Mouse (Mus musculus) cerebellum, adult 8-10 months (tissue): ENCODE measurements around the gene Chrna4.

Experiments
- DNase-seq: peaks from one replicate; pipeline ENCODE4 v3.0.0; 2022

Gene Chrna4

DNA sequence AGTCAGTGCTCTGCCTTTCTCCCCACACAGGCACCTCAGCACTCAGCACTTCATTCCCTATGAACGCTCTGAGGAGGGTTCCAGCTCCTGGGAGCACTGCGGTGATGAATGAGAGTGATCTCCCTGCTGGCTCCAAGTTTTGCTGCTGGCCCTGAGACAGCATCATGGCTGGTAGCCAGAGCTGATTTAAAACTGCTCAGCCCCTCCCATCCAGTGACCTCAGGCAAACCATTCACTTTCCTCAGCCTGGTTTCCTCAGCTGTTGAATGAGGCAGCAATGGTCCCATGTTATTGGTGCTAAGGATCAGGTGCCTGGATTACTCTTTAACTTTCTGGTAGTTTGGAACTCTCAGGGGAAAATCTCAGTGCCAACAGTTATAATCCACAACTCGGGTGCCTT, at the start of gene Chrna4:
Gene Chrna4, minus strand, starts transcription at position 110 of the 400 bp plus-strand sequence.
- no peak for DNase-seq

GRCm38 (mm10) chr2:181090123-181090522, 46.8 kb upstream of the Chrna4 start:
- DNase-seq = no peak

GRCm38 (mm10) chr2:181084997-181085396, 41.7 kb upstream of the Chrna4 start:
- DNase-seq = no peak

DNA sequence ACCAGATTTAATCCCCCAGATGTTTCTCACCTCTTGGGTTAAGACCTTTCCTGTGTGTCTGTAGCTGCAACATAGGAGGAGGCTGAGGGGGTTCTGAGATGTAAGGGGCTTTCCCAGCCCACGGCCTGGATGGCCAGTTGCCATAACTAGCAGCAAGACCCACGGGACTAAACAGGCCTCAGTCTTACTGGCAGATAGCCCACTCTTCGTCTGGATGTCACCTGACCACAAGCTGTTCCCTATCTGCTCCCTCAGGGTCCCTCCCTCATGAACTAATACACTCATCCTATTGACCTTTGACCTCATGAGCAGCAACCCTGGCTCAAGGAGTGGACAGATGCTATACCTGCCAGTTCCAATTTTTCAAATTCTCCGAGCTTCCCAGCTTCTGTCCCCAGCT, 40.6 kb upstream of the Chrna4 start:
- no peak for DNase-seq

DNA sequence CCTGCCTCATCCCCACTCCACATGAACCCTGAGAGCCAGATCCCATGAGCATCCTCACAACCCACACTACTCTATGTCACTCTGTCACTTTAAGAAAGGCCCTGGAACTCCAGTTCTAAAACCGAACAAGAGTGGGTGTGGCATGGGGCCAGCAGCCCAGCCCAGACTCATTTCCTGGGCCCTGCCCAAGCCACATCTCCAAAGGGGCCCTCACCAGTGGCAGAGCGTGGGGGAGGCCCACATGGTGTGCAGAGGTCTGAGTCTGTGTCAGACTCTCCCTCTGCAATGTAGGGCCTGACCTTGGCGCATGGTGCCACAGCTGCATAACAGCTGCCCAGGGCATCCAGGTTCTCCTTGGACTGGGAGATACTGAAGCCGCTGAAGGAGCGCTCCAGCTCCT, 37.5 kb upstream of the Chrna4 start:
- DNase-seq = no peak

- DNase-seq = no peak
Measured at GRCm38 (mm10) chr2:181079518-181079917, 36.2 kb upstream of the Chrna4 start.

DNA sequence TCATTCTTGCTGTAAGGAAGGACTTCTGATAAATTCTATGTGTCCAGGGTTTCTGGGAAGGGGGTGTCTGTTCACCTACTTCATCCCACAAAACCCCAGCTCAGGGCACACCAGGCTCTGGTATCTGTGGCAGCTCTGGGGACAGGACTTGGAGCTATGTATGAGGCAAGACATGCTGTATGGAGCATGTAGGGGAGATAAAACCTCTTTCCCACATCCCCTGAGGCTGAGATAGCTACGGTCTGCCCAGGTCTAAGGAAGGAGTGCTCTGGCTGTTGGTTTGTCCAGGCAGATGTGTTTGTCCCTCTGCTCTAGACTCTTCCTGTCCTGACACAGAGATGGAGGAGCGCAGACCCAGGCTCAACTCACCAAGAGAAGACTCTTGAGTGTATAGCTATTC, 35.6 kb upstream of the Chrna4 start:
- no peak for DNase-seq

- DNase-seq = no peak
Measured at GRCm38 (mm10) chr2:181075501-181075900, 32.2 kb upstream of the Chrna4 start.

- no peak for DNase-seq
Measured at GRCm38 (mm10) chr2:181072403-181072714, 29.0 kb upstream of the Chrna4 start.

DNA sequence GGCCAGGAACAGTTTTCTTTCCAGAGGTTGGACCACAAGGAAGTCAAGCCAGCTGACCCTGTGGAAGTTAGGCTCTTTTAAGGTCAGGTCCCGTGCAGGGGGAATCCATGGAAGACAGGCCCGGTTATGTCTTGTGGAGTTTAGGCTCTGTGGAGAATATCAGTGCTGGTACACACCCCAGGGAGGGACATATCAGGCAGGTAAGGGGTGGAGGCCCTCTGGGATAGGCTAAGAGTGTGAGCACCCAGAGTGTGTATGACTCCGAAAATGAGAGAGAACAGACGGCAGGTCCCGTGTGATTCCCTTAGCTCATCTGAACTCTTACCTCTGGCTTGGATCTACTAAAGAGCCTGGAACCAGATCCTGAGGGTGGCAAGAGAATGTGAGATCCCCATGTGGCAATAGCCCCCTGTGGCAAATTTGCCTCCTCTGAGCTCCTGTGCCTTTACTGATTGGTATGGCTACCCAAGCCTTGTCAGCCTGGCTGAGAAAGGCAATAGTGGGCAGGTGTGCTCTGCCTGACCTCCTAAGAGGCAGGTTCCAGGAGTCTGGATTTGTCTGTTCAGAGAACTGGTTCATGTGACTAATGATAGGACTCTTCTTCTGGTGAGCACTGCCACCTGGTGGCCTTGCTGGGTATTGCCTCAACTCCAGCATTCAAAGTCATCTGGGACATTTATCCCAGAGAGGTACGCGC, 28.5 kb upstream of the Chrna4 start:
- peak; percentile 88 for DNase-seq

DNA sequence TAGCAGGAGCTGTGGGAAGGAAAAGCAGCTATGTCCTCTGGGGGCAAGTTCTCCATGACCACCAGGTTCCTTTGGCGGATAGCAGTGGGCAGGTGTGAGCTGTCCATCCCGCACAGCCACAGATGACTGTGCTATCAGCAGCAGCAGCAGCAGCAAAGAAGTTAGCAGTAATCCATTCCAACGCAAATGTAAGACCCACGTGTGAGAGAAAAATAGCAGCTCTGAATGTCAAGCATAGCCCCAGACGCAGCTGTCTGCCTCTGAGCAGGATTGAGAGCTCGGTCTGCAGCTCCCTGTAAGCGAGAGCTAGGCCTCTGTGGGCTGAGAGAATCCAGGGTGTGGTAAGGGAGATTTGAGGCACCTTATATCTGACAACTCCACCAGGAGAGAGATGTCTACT, 26.8 kb upstream of the Chrna4 start:
- no peak for DNase-seq

DNA sequence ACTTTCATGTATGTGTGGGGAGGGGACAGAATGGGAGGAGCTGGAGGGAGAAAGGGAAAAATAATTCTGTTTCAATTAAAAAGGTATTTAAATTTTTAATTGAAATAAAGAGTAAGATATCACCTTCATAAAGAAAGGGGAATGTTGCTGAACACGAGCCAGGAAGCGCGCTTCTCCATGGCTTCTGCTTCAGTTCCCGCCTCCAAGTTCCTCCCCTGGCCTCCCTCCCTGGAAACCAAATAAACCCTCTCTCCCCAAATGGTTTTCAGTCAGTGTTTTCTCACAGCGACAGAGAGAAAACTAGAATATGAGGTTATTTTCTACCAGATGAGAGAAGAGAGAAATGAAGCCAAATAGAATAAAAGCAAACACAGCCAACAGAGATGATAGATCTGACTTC, 25.2 kb upstream of the Chrna4 start:
- DNase-seq = no peak

GRCm38 (mm10) chr2:181065827-181066226, 22.5 kb upstream of the Chrna4 start:
- no peak for DNase-seq

GRCm38 (mm10) chr2:181060127-181060526, 16.8 kb upstream of the Chrna4 start:
- DNase-seq = peak; percentile 86

DNA sequence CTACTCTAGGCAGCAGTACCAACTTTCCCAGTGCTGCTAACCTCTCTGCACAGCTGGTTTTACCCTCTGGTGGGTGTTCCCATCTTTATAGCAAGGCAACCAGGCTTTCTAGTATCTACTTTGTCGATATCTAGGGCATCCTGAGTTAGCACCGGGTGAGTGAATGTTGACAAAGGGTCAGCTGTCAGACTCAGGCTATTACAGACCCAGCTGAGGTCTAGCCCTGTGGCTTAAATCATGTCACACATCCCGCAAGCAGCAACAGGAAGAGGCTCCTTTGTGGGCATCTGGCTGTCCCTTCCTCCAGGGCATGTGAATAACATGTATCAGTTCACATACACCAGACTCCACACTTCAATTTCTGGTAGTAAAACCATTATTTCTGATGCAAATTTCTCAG, 14.8 kb upstream of the Chrna4 start:
- no peak for DNase-seq

- DNase-seq = no peak
Measured at GRCm38 (mm10) chr2:181057341-181057740, 14.0 kb upstream of the Chrna4 start.

DNA sequence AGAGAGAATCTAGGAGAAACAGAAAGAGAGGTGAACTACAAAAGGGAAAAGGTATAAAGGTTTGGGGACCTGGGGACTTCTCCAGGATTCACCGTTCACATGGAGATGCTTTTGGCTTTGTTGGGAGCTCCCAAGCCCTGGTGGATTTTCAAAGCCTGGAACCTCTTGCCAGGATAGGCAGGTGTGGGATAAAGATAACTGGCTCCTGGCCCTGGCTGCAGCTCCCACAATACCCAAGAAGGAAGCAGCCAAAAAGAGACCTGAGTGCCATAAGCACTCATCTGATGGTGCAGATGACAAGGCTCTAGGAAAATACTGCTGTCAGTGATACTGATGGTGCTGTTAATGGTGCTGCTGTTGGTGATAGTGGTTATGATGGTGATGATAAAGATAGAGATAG, 8.8 kb upstream of the Chrna4 start:
- peak; percentile 41 for DNase-seq

DNA sequence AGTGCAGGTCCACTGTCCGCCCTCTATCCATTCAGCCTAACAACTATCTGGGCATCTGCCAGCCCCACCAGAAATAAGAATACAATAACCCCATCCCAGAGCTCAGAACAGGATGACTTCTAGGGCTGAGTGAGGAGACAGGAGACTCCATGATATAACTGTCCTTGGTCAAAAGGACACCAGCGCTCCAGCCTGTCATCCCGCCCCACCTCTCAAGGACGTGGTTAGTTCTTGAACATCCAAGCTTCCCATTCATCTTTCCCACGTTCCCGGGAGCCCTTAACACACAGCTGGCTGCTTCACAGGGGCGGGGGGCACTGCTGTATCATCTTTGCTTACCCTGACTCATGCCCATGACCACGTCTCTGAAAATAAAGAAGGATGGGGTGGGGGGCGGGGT, 5.6 kb upstream of the Chrna4 start:
- DNase-seq = no peak

DNA sequence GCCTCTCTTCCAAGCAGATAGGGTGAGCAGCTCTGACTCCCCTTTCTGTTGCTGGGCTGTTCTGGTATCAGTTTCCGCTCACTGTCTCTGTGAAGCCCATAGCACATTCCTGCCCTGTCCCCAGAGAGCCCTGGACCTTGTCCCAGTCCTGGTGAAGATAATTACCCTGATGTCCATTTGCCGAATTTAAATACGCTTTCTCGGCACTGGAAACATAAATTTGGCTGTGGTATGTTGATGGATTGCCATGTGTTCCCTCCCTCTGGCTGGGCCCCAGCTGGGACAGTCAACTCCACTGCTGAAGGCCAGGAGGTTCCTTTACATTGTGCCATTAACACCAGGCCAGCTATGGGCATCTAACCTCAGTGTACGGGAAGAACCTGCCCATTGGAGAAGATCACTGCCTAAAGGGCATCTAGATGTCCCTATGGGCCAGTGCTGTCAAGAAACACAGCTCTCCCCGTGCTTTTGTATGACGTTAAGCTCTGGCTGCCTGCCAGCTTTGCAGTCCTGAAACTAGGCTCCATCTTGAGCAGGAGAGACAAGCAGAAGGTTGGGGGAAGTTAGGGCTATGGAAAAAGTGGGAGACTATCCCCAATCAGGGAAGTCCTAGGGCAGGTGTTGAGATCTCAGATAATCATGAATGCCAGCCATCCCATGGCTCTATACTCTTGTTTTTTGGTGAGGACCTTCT, 5.1 kb upstream of the Chrna4 start:
- peak; percentile 46 for DNase-seq

- no peak for DNase-seq
Measured at GRCm38 (mm10) chr2:181044001-181044400, 655 bp upstream of the Chrna4 start.

- no peak for DNase-seq
Measured at GRCm38 (mm10) chr2:181042376-181042775, 970 bp downstream of the Chrna4 start.

GRCm38 (mm10) chr2:181041941-181042340, 1.4 kb downstream of the Chrna4 start:
- DNase-seq = no peak

DNA sequence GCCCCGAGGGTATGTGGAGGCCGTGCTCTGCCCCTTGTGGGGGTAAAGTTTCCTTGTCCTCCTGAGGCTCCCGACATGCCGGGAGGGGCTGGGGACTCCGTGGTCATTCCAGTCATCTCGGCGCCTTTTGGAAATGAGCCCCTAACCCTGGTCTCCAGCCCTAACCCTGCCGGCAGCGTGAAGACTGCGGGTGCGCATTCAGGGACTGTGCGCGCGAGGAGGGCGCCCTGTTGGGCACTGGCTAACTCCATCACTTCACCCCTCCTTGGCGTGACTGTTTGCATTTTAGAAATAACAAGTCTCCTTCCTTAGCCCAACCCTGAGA, 4.0 kb downstream of the Chrna4 start:
- DNase-seq = no peak

GRCm38 (mm10) chr2:181038644-181039355, 4.5 kb downstream of the Chrna4 start:
- no peak for DNase-seq
